Mouse (Mus musculus): ENCODE results near the gene Egflam. TPM values are rescaled to one million over a fixed set of nuclear protein-coding genes. Genes with fewer than 3 reads are reported as not detected.

Gene Egflam
- total RNA-seq, 2 experiments from 2014 or later: 14.9 to 17.6 TPM

- intact Hi-C loops (cut with DNase I; ENCODE audit: low total_unique reads): no loop called here
- DNase-seq: no peak
Measured at GRCm38 (mm10) chr15:7233393-7234090, 164.7 kb downstream of the Egflam start.

- peak; percentile 80 for DNase-seq
- intact Hi-C loops (cut with DNase I; ENCODE audit: low total_unique reads): loop anchor here (5.0 kb wide), 1 partner anchor 379 kb away; no protein-coding TSS in a partner anchor
Measured at GRCm38 (mm10) chr15:7226225-7226624, 172.0 kb downstream of the Egflam start.

- intact Hi-C loops (cut with DNase I; ENCODE audit: low total_unique reads): loop anchor here (2.0 to 5.0 kb wide), 2 partner anchors 92 to 309 kb away; no protein-coding TSS in a partner anchor
- DNase-seq: peak; percentile 42
Measured at GRCm38 (mm10) chr15:7224151-7224775, 173.9 kb downstream of the Egflam start.

- peak; percentile 73 for DNase-seq
- intact Hi-C loops (cut with DNase I; ENCODE audit: low total_unique reads): loop anchor here (5.0 kb wide), 1 partner anchor 91 kb away; no protein-coding TSS in a partner anchor
Measured at GRCm38 (mm10) chr15:7222809-7223208, 175.4 kb downstream of the Egflam start.

GRCm38 (mm10) chr15:7217273-7217598, 181.0 kb downstream of the Egflam start:
- intact Hi-C loops (cut with DNase I; ENCODE audit: low total_unique reads): loop anchor here (5.0 kb wide), 1 partner anchor 75 kb away; no protein-coding TSS in a partner anchor
- DNase-seq: no peak

- no peak for DNase-seq
- intact Hi-C loops (cut with DNase I; ENCODE audit: low total_unique reads): loop anchor here (5.0 kb wide), 1 partner anchor 74 kb away; no protein-coding TSS in a partner anchor
Measured at GRCm38 (mm10) chr15:7216581-7217272, 181.5 kb downstream of the Egflam start.

GRCm38 (mm10) chr15:7215845-7216244, 182.3 kb downstream of the Egflam start:
- intact Hi-C loops (cut with DNase I; ENCODE audit: low total_unique reads): loop anchor here (5.0 kb wide), 1 partner anchor 74 kb away; no protein-coding TSS in a partner anchor

GRCm38 (mm10) chr15:7213683-7214082, 184.5 kb downstream of the Egflam start:
- intact Hi-C loops (cut with DNase I; ENCODE audit: low total_unique reads): no loop called here
- DNase-seq: peak; percentile 68

More at GRCm38 (mm10) chr15:7215845-7216244, 182.3 kb downstream of the Egflam start:
- no peak for DNase-seq

GRCm38 (mm10) chr15:7208180-7208579, 190.0 kb downstream of the Egflam start:
- intact Hi-C loops (cut with DNase I; ENCODE audit: low total_unique reads): no loop called here

GRCm38 (mm10) chr15:7207292-7207691, 190.9 kb downstream of the Egflam start:
- DNase-seq: no peak
- intact Hi-C loops (cut with DNase I; ENCODE audit: low total_unique reads): no loop called here

More at GRCm38 (mm10) chr15:7208180-7208579, 190.0 kb downstream of the Egflam start:
- DNase-seq: no peak

- intact Hi-C loops (cut with DNase I; ENCODE audit: low total_unique reads): no loop called here
- DNase-seq: no peak
Measured at GRCm38 (mm10) chr15:7206110-7206509, 192.1 kb downstream of the Egflam start.

GRCm38 (mm10) chr15:7204917-7205316, 193.3 kb downstream of the Egflam start:
- intact Hi-C loops (cut with DNase I; ENCODE audit: low total_unique reads): no loop called here
- DNase-seq: no peak

- DNase-seq: peak; percentile 79
- intact Hi-C loops (cut with DNase I; ENCODE audit: low total_unique reads): no loop called here
Measured at GRCm38 (mm10) chr15:7203606-7204330, 194.4 kb downstream of the Egflam start.

GRCm38 (mm10) chr15:7202981-7203380, 195.2 kb downstream of the Egflam start:
- no peak for DNase-seq
- intact Hi-C loops (cut with DNase I; ENCODE audit: low total_unique reads): no loop called here

GRCm38 (mm10) chr15:7201421-7202380, 196.5 kb downstream of the Egflam start:
- intact Hi-C loops (cut with DNase I; ENCODE audit: low total_unique reads): no loop called here
- DNase-seq: no peak

- no peak for DNase-seq
- intact Hi-C loops (cut with DNase I; ENCODE audit: low total_unique reads): no loop called here
Measured at GRCm38 (mm10) chr15:7200286-7200685, 197.9 kb downstream of the Egflam start.

- DNase-seq: no peak
- intact Hi-C loops (cut with DNase I; ENCODE audit: low total_unique reads): no loop called here
Measured at GRCm38 (mm10) chr15:7198816-7199215, 199.4 kb downstream of the Egflam start.

GRCm38 (mm10) chr15:7197652-7198445, 200.3 kb downstream of the Egflam start:
- intact Hi-C loops (cut with DNase I; ENCODE audit: low total_unique reads): no loop called here
- no peak for DNase-seq

Data from gastrocnemius, postnatal 14 days (tissue).